ENCODE assay signal across 35 mouse cellular contexts in the genomic region with DNA sequence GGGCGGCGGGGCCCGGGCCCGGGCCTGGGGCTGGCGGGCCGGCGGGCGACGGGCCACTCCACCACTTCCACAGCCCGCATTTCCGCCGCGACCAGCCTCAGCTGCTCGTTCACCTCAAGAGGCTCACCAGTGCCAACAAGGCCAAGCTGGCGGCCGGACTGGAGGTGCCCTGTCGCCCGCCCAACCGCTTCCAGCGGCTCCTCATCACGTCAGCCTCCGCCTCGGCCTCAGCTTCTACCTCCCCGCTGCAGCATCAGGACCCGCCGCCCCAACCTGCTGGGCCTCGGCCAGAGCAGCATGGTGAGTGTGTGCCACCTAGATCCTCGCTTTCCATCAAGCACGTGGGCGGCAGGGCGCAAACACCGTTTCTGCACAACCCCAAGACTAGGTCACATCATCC. TPM values are rescaled to one million over a fixed set of nuclear protein-coding genes. Genes with fewer than 3 reads are reported as not detected.
A peak's percentile ranks its signal among the peaks of the same experiment; 100 is the strongest.
DNase-seq lines count a peak whose midpoint lies in the region; ATAC-seq and TF ChIP-seq lines count a peak whose summit lies in the region.
"Had no signal": no experiment of that assay in that cellular context is flagged by ENCODE, and none has a peak within 500 bp of the region (broad histone marks: within the 10 kb centered on the region; RNA-seq: fewer than 3 reads in every experiment).

No protein-coding gene starts in this region.

- no peak overlapping the region for H3K4me2 ChIP-seq in intestine, postnatal 0 days (replicated peaks; ENCODE audit: low read depth)
- H3K4me2 ChIP-seq in intestine, embryonic 15.5 days (replicated peaks) = no peak overlapping the region
- no peak overlapping the region for H3K4me2 ChIP-seq in neural tube, embryonic 13.5 days
- H3K4me2 ChIP-seq in neural tube, embryonic 15.5 days = no peak overlapping the region
- no peak overlapping the region for H3K4me2 ChIP-seq in liver, embryonic 13.5 days
- H3K4me2 ChIP-seq: embryonic facial prominence, embryonic 15.5 days; hindbrain, embryonic 12.5 days; limb, embryonic 15.5 days; lung, embryonic 14.5 days had no signal

- no peak overlapping the region; the same call in 1 of the 2 replicates for H3K27ac ChIP-seq in intestine, postnatal 0 days (ENCODE audit: low read depth, low read length)
- H3K27ac ChIP-seq in intestine, embryonic 15.5 days = no peak overlapping the region
- H3K27ac ChIP-seq in neural tube, embryonic 13.5 days (replicated peaks) = no peak overlapping the region
- no peak overlapping the region for H3K27ac ChIP-seq in neural tube, embryonic 15.5 days (replicated peaks)
- H3K27ac ChIP-seq in liver, embryonic 13.5 days = 0 out of 2 replicates have a peak overlapping the region, but pooled peaks have one; percentile 31
- H3K27ac ChIP-seq: embryonic facial prominence, embryonic 15.5 days; gastrocnemius, adult 2 months; hindbrain, embryonic 12.5 days; limb, embryonic 15.5 days had no signal

- no peak overlapping the region for H3K9ac ChIP-seq in intestine, postnatal 0 days (ENCODE audit: low read depth, low read length)
- no peak overlapping the region for H3K9ac ChIP-seq in intestine, embryonic 15.5 days
- H3K9ac ChIP-seq in neural tube, embryonic 13.5 days = no peak overlapping the region
- no peak overlapping the region for H3K9ac ChIP-seq in neural tube, embryonic 15.5 days (replicated peaks)
- H3K9ac ChIP-seq in liver, embryonic 13.5 days = no peak overlapping the region
- H3K9ac ChIP-seq: embryonic facial prominence, embryonic 15.5 days; hindbrain, embryonic 12.5 days; limb, embryonic 15.5 days; lung, embryonic 14.5 days had no signal

- 0 out of 2 replicates have a peak, but pooled peaks have one; percentile 28 for ATAC-seq in intestine, postnatal 0 days
- ATAC-seq in intestine, embryonic 15.5 days = no peak
- ATAC-seq in neural tube, embryonic 13.5 days (ENCODE audit: low read depth) = 0 out of 2 replicates have a peak, but pooled peaks have one; percentile 15
- no peak for ATAC-seq in neural tube, embryonic 15.5 days (ENCODE audit: low FRiP score)
- no peak for ATAC-seq in liver, embryonic 13.5 days (ENCODE audit: low read depth)
- ATAC-seq: forebrain, embryonic 14.5 days; midbrain, embryonic 16.5 days had no signal

- no peaks in the 10 kb centered on the region for H3K27me3 ChIP-seq in intestine, postnatal 0 days (replicated peaks; ENCODE audit: control insufficient read depth, insufficient read depth, low read length)
- H3K27me3 ChIP-seq in intestine, embryonic 15.5 days (replicated peaks) = no peaks in the 10 kb centered on the region
- no peaks in the 10 kb centered on the region for H3K27me3 ChIP-seq in neural tube, embryonic 13.5 days
- no peaks in the 10 kb centered on the region for H3K27me3 ChIP-seq in neural tube, embryonic 15.5 days (replicated peaks)
- no peaks in the 10 kb centered on the region for H3K27me3 ChIP-seq in liver, embryonic 13.5 days
- H3K27me3 ChIP-seq: embryonic facial prominence, embryonic 15.5 days; hindbrain, embryonic 12.5 days; limb, embryonic 15.5 days had no signal

- intact Hi-C loops in left cerebral cortex, postnatal 4 days (cut with DNase I) = no loop called here

- H3K9me3 ChIP-seq in intestine, postnatal 0 days (ENCODE audit: control insufficient read depth) = no peaks in the 10 kb centered on the region
- H3K9me3 ChIP-seq in intestine, embryonic 15.5 days = no peaks in the 10 kb centered on the region
- no peaks in the 10 kb centered on the region; the same call in 1 of the 2 replicates for H3K9me3 ChIP-seq in neural tube, embryonic 13.5 days
- H3K9me3 ChIP-seq in neural tube, embryonic 15.5 days (replicated peaks) = no peaks in the 10 kb centered on the region
- H3K9me3 ChIP-seq in liver, embryonic 13.5 days (replicated peaks) = no peaks in the 10 kb centered on the region
- H3K9me3 ChIP-seq: embryonic facial prominence, embryonic 15.5 days; limb, embryonic 15.5 days had no signal

- peaks cover 60% of the 10 kb centered on the region for H3K36me3 ChIP-seq in intestine, postnatal 0 days (ENCODE audit: control insufficient read depth, insufficient read depth)
- peaks cover 41% of the 10 kb centered on the region for H3K36me3 ChIP-seq in intestine, embryonic 15.5 days
- peaks cover 85% of the 10 kb centered on the region for H3K36me3 ChIP-seq in neural tube, embryonic 13.5 days
- peaks cover 64% of the 10 kb centered on the region for H3K36me3 ChIP-seq in neural tube, embryonic 15.5 days
- H3K36me3 ChIP-seq in liver, embryonic 13.5 days = peaks cover 56% of the 10 kb centered on the region

- H3K4me1 ChIP-seq in intestine, postnatal 0 days (replicated peaks; ENCODE audit: control insufficient read depth, insufficient read depth, low read length) = no peaks in the 10 kb centered on the region
- no peaks in the 10 kb centered on the region for H3K4me1 ChIP-seq in intestine, embryonic 15.5 days (replicated peaks)
- H3K4me1 ChIP-seq in neural tube, embryonic 13.5 days (replicated peaks) = no peaks in the 10 kb centered on the region
- H3K4me1 ChIP-seq in neural tube, embryonic 15.5 days = no peaks in the 10 kb centered on the region
- H3K4me1 ChIP-seq in liver, embryonic 13.5 days (replicated peaks) = peaks cover 28% of the 10 kb centered on the region
- H3K4me1 ChIP-seq: embryonic facial prominence, embryonic 15.5 days; hindbrain, embryonic 12.5 days; limb, embryonic 15.5 days had no signal

- no peak overlapping the region for H3K4me3 ChIP-seq in intestine, postnatal 0 days (ENCODE audit: low read depth, low read length)
- no peak overlapping the region for H3K4me3 ChIP-seq in intestine, embryonic 15.5 days (replicated peaks)
- no peak overlapping the region for H3K4me3 ChIP-seq in neural tube, embryonic 13.5 days
- H3K4me3 ChIP-seq in neural tube, embryonic 15.5 days (replicated peaks) = no peak overlapping the region
- no peak overlapping the region for H3K4me3 ChIP-seq in liver, embryonic 13.5 days (replicated peaks)
- H3K4me3 ChIP-seq: embryonic facial prominence, embryonic 15.5 days; gastrocnemius, adult 2 months; hindbrain, embryonic 12.5 days; limb, embryonic 15.5 days; myocyte had no signal

- TF ChIP-seq CTCF in intestine, postnatal 0 days (IDR thresholded peaks at IDR 0.05; ENCODE audit: low read depth) = no peak

- WGBS in intestine, postnatal 0 days = 96% methylated on average over 31 of the region's 32 CpGs
- WGBS in intestine, embryonic 15.5 days = 90% methylated on average over 32 of the region's 32 CpGs
- 97% methylated on average over 32 of the region's 32 CpGs for WGBS in neural tube, embryonic 13.5 days
- 94% methylated on average over 32 of the region's 32 CpGs for WGBS in neural tube, embryonic 15.5 days
- WGBS in liver, embryonic 13.5 days (ENCODE audit: insufficient replicate concordance) = 92% methylated on average over 32 of the region's 32 CpGs

- no peak for DNase-seq in liver, embryonic 13.5 days
- DNase-seq in left cerebral cortex, postnatal 4 days = no peak
- no peak for DNase-seq in urinary bladder, postnatal 14 days (ENCODE audit: low spot score)
- DNase-seq: adrenal gland, postnatal 14 days; cerebellum, adult 8-10 months; gastrocnemius, adult 2 months; kidney, adult 11 months; layer of hippocampus, adult 9-11 months; lung, embryonic 14.5 days; right cerebral cortex, adult 18-20 months; thymus, postnatal 14 days had no signal

RNA-seq across cellular contexts. Expression of a gene that starts 0.6 kb away (rescaled TPM):
- polyA plus RNA-seq in intestine, postnatal 0 days (2015; fragmentation: Nextera tagmentation; extraction: Ambion mirVana) = 0.05 TPM in 1 of 2 replicates, not detected in the other
- 0.15 and 0.29 TPM in 2 replicates for polyA plus RNA-seq in intestine, embryonic 15.5 days (2015; fragmentation: Nextera tagmentation; extraction: Ambion mirVana)
- 0.59 and 0.63 TPM in 2 replicates for polyA plus RNA-seq in neural tube, embryonic 13.5 days (2015; fragmentation: Nextera tagmentation; extraction: Ambion mirVana)
- 0.38 and 0.49 TPM in 2 replicates for polyA plus RNA-seq in neural tube, embryonic 15.5 days (2015; fragmentation: Nextera tagmentation; extraction: Ambion mirVana)
- polyA plus RNA-seq in liver, embryonic 13.5 days (2015; fragmentation: Nextera tagmentation; extraction: Ambion mirVana) = 0.03 TPM in 1 of 2 replicates, not detected in the other
- under 1 TPM; 0.54 to 0.82 TPM for total RNA-seq in left cerebral cortex, postnatal 4 days (2021)
- total RNA-seq: adrenal gland, postnatal 14 days; common myeloid progenitor, adult 5-6 weeks; gastrocnemius, adult 2 months; heart, postnatal 25 days; MEL had no signal
- polyA plus RNA-seq: myocyte had no signal

RNA-seq across cellular contexts. Expression of a gene that starts 25.6 kb away (rescaled TPM):
- polyA plus RNA-seq in intestine, postnatal 0 days (2015; fragmentation: Nextera tagmentation; extraction: Ambion mirVana) = 11.1 and 12.2 TPM in 2 replicates
- 26.9 and 27.6 TPM in 2 replicates for polyA plus RNA-seq in intestine, embryonic 15.5 days (2015; fragmentation: Nextera tagmentation; extraction: Ambion mirVana)
- polyA plus RNA-seq in neural tube, embryonic 13.5 days (2015; fragmentation: Nextera tagmentation; extraction: Ambion mirVana) = 54.4 and 58.2 TPM in 2 replicates
- polyA plus RNA-seq in neural tube, embryonic 15.5 days (2015; fragmentation: Nextera tagmentation; extraction: Ambion mirVana) = 41.0 and 42.8 TPM in 2 replicates
- polyA plus RNA-seq in liver, embryonic 13.5 days (2015; fragmentation: Nextera tagmentation; extraction: Ambion mirVana) = 9.4 and 12.2 TPM in 2 replicates
- 100 to 1,000 TPM in 1 of 2 experiments, 10 to 100 TPM in 1; 95.6 to 101 TPM for total RNA-seq in left cerebral cortex, postnatal 4 days (2021)

RNA-seq across cellular contexts. Expression of a gene that starts 44.9 kb away (rescaled TPM):
- 9.5 and 10.7 TPM in 2 replicates for polyA plus RNA-seq in intestine, postnatal 0 days (2015; fragmentation: Nextera tagmentation; extraction: Ambion mirVana)
- polyA plus RNA-seq in intestine, embryonic 15.5 days (2015; fragmentation: Nextera tagmentation; extraction: Ambion mirVana) = 14.1 and 14.7 TPM in 2 replicates
- 0.59 and 0.68 TPM in 2 replicates for polyA plus RNA-seq in neural tube, embryonic 13.5 days (2015; fragmentation: Nextera tagmentation; extraction: Ambion mirVana)
- 0.54 and 2.6 TPM in 2 replicates for polyA plus RNA-seq in neural tube, embryonic 15.5 days (2015; fragmentation: Nextera tagmentation; extraction: Ambion mirVana)
- polyA plus RNA-seq in liver, embryonic 13.5 days (2015; fragmentation: Nextera tagmentation; extraction: Ambion mirVana) = 3.8 and 5.5 TPM in 2 replicates
- 1 to 10 TPM; 2.4 to 2.5 TPM for total RNA-seq in left cerebral cortex, postnatal 4 days (2021)
- polyA plus RNA-seq: myocyte had no signal

RNA-seq across cellular contexts. Expression of a gene that starts 48.9 kb away (rescaled TPM):
- polyA plus RNA-seq in intestine, postnatal 0 days (2015; fragmentation: Nextera tagmentation; extraction: Ambion mirVana) = 47.2 and 47.3 TPM in 2 replicates
- polyA plus RNA-seq in intestine, embryonic 15.5 days (2015; fragmentation: Nextera tagmentation; extraction: Ambion mirVana) = 24.9 and 25.0 TPM in 2 replicates
- polyA plus RNA-seq in neural tube, embryonic 13.5 days (2015; fragmentation: Nextera tagmentation; extraction: Ambion mirVana) = 21.9 and 27.2 TPM in 2 replicates
- 34.6 and 38.3 TPM in 2 replicates for polyA plus RNA-seq in neural tube, embryonic 15.5 days (2015; fragmentation: Nextera tagmentation; extraction: Ambion mirVana)
- polyA plus RNA-seq in liver, embryonic 13.5 days (2015; fragmentation: Nextera tagmentation; extraction: Ambion mirVana) = 11.2 and 14.9 TPM in 2 replicates
- total RNA-seq in left cerebral cortex, postnatal 4 days (2021) = 10 to 100 TPM; 26.2 to 32.6 TPM

RNA-seq across cellular contexts. Expression of a gene that starts 51.2 kb away (rescaled TPM):
- not detected in 2 replicates for polyA plus RNA-seq in intestine, postnatal 0 days (2015; fragmentation: Nextera tagmentation; extraction: Ambion mirVana)
- not detected in 2 replicates for polyA plus RNA-seq in intestine, embryonic 15.5 days (2015; fragmentation: Nextera tagmentation; extraction: Ambion mirVana)
- not detected in 2 replicates for polyA plus RNA-seq in neural tube, embryonic 13.5 days (2015; fragmentation: Nextera tagmentation; extraction: Ambion mirVana)
- not detected in 2 replicates for polyA plus RNA-seq in neural tube, embryonic 15.5 days (2015; fragmentation: Nextera tagmentation; extraction: Ambion mirVana)
- polyA plus RNA-seq in liver, embryonic 13.5 days (2015; fragmentation: Nextera tagmentation; extraction: Ambion mirVana) = not detected in 2 replicates
- not detected for total RNA-seq in left cerebral cortex, postnatal 4 days (2021)
- total RNA-seq: adrenal gland, postnatal 14 days; common myeloid progenitor, adult 5-6 weeks; gastrocnemius, adult 2 months; gastrocnemius, postnatal 4 days; heart, adult 8-10 months; heart, postnatal 25 days; left cerebral cortex, postnatal 25 days; megakaryocyte-erythroid progenitor cell, adult 5-6 weeks; MEL had no signal
- polyA plus RNA-seq: embryonic facial prominence, embryonic 15.5 days; forebrain, embryonic 14.5 days; frontal cortex, adult 2 months; heart, embryonic 14.5 days; hindbrain, embryonic 12.5 days; kidney, embryonic 16.5 days; large intestine, adult 2 months; limb, embryonic 15.5 days; lung, embryonic 14.5 days; midbrain, embryonic 16.5 days; myocyte; neural tube, embryonic 14.5 days; small intestine, adult 2 months; stomach, embryonic 16.5 days had no signal

Comparison
In these comparisons a context has a peak if more than half of its experiments do, and no peak if none do; other contexts are left out.
1. ATAC-seq: peak in intestine, postnatal 0 days (single experiment) and neural tube, embryonic 13.5 days (single experiment); none in intestine, embryonic 15.5 days (single experiment), neural tube, embryonic 15.5 days (single experiment) and liver, embryonic 13.5 days (single experiment).